Mouse (Mus musculus) forebrain, postnatal 0 days (tissue): ENCODE data around the gene Fam208b. TPM values are rescaled to one million over a fixed set of nuclear protein-coding genes. Genes with fewer than 3 reads are reported as not detected.
A peak's percentile ranks its signal among the peaks of the same experiment; 100 is the strongest.

Source experiments
- ATAC-seq: fragments of 200-750 bp; cut with Nextera tagmentation; 2 replicates; pipeline ENCODE4 v1.8.0; 2017; ENCODE audit warnings: mild to moderate bottlenecking, moderate library complexity
- DNase-seq: peaks from one replicate; pipeline ENCODE4 v3.0.0-alpha.2; 2015
- H3K27ac ChIP-seq: fragments of 300-500 bp; sonication (generic); 2 replicates; pipeline ENCODE4 v1.5.1; 2014; ENCODE audit warnings: low read depth, mild to moderate bottlenecking, antibody characterized with exemption, low read length, moderate library complexity, mixed read lengths
- H3K27me3 ChIP-seq: fragments of 300-500 bp; sonication (generic); 2 replicates; pipeline ENCODE4 v1.6.1; 2014; ENCODE audit warnings: mild to moderate bottlenecking, low read length, mixed read lengths; ENCODE audit not compliant: insufficient read depth
- H3K36me3 ChIP-seq: fragments of 300-500 bp; sonication (generic); 2 replicates; pipeline ENCODE4 v1.6.1; 2014; ENCODE audit warnings: mild to moderate bottlenecking, moderate library complexity; ENCODE audit not compliant: insufficient read depth
- H3K4me1 ChIP-seq: fragments of 300-500 bp; sonication (generic); 2 replicates; pipeline ENCODE4 v1.6.1; 2014; ENCODE audit warnings: antibody characterized with exemption; ENCODE audit not compliant: insufficient read depth
- H3K4me2 ChIP-seq: fragments of 300-500 bp; sonication (generic); 2 replicates; pipeline ENCODE4 v1.6.1; 2014; ENCODE audit warnings: low read depth, mild to moderate bottlenecking, moderate library complexity
- H3K4me3 ChIP-seq: fragments of 300-500 bp; sonication (generic); 2 replicates; pipeline ENCODE4 v1.5.1; 2014; ENCODE audit warnings: low read depth, low read length, mixed read lengths
- H3K9ac ChIP-seq: fragments of 300-500 bp; sonication (generic); 2 replicates; pipeline ENCODE4 v1.6.1; 2014; ENCODE audit warnings: mild to moderate bottlenecking
- H3K9me3 ChIP-seq: fragments of 300-500 bp; sonication (generic); 2 replicates; pipeline ENCODE4 v1.6.1; 2016; ENCODE audit warnings: low read length
- CTCF ChIP-seq: sonication (generic); IDR thresholded peaks from 2 replicates; pipeline ENCODE4 v1.5.1; 2016; ENCODE audit warnings: antibody characterized with exemption, control low read depth, low read depth
- WGBS: fragments of 180-500 bp; shearing (Covaris S2); extraction: QIAGEN DNeasy Blood & Tissue Kit; methylation state at CpG from one replicate; pipeline ENCODE4 v1.1.7; 2014; 5-methylcytosine and 5-hydroxymethylcytosine counted together
- polyA plus RNA-seq: library from polyadenylated mRNA; unstranded; fragments of >200 nt; fragmentation: Nextera tagmentation; extraction: Ambion mirVana; gene quantifications from 2 replicates; pipeline ENCODE4 v1.2.1, GENCODE M21; 2015
- total RNA-seq: library from RNA; depleted of rRNA; stranded (reverse); fragments of >200 nt; gene quantifications from 2 replicates; pipeline ENCODE4 v1.2.3, GENCODE M21; 2014; rRNA removed

Gene Fam208b
- total RNA-seq (45.6 and 54.2 TPM in 2 replicates), polyA plus RNA-seq (7.4 and 10.2 TPM in 2 replicates)

DNA sequence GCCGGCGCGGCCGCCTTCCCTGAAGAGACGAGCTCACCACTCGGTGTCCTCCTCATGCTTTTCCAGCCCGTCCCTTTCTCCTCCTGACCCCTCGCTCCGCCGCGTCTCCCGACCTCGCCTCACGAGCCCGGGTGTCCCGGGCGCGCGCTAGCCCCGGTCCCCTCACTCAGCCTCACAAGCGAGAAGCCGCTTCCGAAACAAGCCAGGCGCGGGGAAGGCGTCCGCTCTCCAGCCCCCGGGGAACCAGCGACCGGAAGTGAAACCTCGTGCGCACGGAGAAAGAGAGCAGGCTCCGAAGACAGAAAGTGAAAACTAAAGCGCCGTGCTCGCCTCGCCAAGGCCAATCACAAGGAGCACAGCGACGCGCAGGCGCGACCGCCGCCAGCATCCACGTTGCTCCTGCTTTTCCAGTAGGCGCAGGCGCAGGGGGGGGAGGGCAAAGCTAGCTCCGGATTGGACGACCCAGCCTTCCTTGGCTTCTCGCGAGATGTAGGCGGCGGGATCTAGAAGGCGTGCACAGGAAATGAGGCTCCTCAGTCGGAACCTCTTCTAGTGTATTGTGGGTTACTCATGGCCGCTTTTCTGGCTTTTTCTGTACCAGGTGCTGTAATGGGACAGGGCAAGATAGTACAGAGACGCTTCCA, at the start of gene Fam208b:
Fam208b (minus strand) TSS at position 314 of the 644 bp plus-strand sequence.
- Histone ChIP-seq H3K36me3 (no peaks in the 10 kb centered on the region), H3K27ac (peak within 1 kb of the TSS; percentile 90), H3K27me3 (no peaks in the 10 kb centered on the region), H3K9ac (peak within 1 kb of the TSS; percentile 79), H3K4me2 (peak within 1 kb of the TSS; percentile 63), H3K4me3 (peak within 1 kb of the TSS; percentile 66), H3K4me1 (0 out of 2 replicates have a peak, but pooled peaks cover 3% of the 10 kb centered on the region), H3K9me3 (no peaks in the 10 kb centered on the region)
- ATAC-seq (peak; percentile 99), DNase-seq (peak; percentile 99)
- no peak for TF ChIP-seq CTCF
- WGBS = under 1% methylated on average over 58 of the region's 58 CpGs

DNA sequence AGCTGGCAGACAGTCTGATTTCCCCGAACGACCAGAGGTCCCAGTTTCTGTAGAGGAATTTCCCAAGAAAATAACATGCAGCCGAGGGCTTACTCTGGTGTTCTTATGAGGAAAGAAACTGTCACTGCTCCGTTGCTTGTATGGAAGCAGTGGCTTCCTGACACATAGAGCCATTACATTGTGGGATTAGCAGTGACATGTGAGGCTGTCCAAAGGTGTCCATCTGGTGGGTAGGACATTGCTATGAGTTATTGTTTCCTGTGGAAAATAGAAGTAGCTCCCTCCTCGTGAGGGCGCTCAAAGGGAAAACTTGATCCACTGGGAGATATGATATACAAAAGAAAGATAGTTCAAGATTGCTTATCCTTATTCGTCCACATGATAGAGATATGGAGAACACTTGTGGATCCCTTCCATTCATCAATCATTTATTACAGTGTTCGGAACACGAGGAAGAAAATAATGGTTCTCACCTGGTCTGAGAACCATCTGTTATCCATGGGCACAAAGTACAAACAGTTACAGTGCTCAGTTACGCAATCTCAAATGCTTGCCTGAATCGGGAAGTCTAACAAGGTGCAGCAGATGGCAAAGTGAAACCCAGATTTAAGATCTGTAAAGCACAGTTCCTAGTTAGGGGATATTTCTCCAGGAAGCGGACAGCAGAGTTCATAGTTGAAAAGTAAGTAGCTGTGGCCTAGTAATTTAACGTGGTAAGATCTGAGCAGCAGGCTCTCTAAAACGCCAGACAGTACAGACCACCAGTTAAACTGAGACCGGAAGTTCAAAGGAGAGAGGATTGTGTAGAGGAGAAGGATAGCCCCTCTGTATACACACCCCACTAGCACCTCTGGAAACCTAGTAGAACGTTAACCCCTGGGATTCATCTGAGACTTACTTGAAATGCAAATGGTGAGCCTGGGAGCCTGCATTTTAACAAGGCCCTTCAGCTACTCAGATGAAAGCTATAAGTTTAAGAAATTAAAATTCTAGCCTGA, 48.6 kb upstream of the Fam208b start:
- TF ChIP-seq CTCF = no peak
- 83% methylated on average over 16 of the region's 16 CpGs for WGBS

DNA sequence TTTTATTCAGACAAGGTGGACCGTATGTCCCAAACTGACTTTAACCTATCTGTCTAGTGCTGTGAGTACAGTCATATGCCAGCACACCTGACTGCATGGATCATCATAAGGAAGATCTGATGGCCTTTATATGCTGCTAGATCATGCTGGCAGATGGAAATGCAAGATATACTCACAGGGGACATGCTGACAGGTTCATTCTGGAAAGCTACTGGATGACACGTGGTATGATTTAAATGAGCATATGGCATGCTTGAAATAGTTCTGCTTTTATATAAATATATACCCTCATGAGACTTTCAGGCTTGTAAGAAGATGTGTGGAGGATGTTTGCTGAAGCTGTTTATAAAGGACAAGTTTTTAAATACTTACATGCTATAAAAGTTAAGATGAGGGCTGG, 43.5 kb upstream of the Fam208b start:
- H3K4me1 ChIP-seq = no peaks in the 10 kb centered on the region
- H3K36me3 ChIP-seq = peaks cover 25% of the 10 kb centered on the region
- ATAC-seq (peak; percentile 79), DNase-seq (peak; percentile 34)
- H3K4me3 ChIP-seq = no peak overlapping the region
- H3K4me2 ChIP-seq = no peak overlapping the region
- no peaks in the 10 kb centered on the region for H3K27me3 ChIP-seq
- H3K9me3 ChIP-seq = no peaks in the 10 kb centered on the region
- WGBS = 76% methylated on average over 2 of the region's 2 CpGs
- no peak overlapping the region for H3K9ac ChIP-seq
- no peak overlapping the region for H3K27ac ChIP-seq
- TF ChIP-seq CTCF = no peak

More for the DNA sequence above, 48.6 kb upstream of the Fam208b start:
- no peaks in the 10 kb centered on the region for H3K36me3 ChIP-seq
- H3K27ac ChIP-seq = no peak overlapping the region
- H3K9me3 ChIP-seq = no peaks in the 10 kb centered on the region
- no peak for DNase-seq
- H3K4me2 ChIP-seq = no peak overlapping the region
- no peaks in the 10 kb centered on the region for H3K4me1 ChIP-seq
- H3K4me3 ChIP-seq = no peak overlapping the region
- no peak overlapping the region for H3K9ac ChIP-seq
- ATAC-seq = no peak
- no peaks in the 10 kb centered on the region for H3K27me3 ChIP-seq

DNA sequence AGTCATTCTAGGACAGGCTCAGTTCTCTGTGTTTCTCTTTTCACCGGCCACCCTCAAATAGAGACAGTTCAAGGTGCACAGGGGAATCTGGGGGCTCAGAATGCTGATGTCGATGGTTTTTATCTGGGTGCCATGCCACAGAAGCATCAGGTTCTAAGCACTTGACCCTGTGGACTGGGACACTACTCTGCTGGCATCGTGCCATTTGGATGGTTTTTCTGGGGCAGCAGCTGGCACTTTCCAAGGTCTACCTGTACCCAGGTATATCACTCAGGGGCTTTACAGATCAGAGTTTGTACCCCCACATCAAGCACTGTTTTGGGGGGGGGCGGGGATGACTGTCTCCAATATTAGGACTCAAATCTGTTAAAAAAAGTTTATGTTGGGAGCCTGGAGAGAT, 39.7 kb upstream of the Fam208b start:
- Histone ChIP-seq H3K27ac (no peak overlapping the region), H3K27me3 (no peaks in the 10 kb centered on the region), H3K4me2 (no peak overlapping the region), H3K4me1 (no peaks in the 10 kb centered on the region), H3K9me3 (no peaks in the 10 kb centered on the region), H3K36me3 (peaks cover 33% of the 10 kb centered on the region), H3K4me3 (no peak overlapping the region), H3K9ac (no peak overlapping the region)
- DNase-seq (no peak), ATAC-seq (no peak)
- TF ChIP-seq CTCF = no peak
- 98% methylated on average over 4 of the region's 4 CpGs for WGBS

DNA sequence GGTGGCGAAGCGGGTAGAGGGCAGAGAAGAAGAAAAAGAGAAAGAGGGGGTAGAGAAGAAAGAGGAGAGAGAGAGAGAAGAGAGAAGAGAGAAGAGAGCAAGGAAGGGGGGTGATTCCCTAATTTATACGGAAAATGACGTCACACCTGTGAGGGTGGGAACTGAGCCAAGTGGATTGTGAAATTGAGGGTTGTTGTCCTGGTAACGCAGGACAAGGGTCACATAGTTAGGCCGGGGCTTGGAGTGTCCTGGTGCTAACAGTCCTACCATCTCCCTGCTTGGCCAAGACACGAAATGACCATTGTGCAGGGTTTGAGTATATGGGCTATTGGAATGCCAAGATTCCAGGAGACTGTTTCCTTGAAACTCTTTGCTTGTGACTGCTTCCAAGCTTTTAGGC, 35.7 kb upstream of the Fam208b start:
- ATAC-seq = no peak
- WGBS = 80% methylated on average over 7 of the region's 7 CpGs
- no peak for DNase-seq
- Histone ChIP-seq H3K4me2 (no peak overlapping the region), H3K27ac (no peak overlapping the region), H3K4me3 (no peak overlapping the region), H3K27me3 (no peaks in the 10 kb centered on the region), H3K9ac (no peak overlapping the region), H3K36me3 (peaks cover 29% of the 10 kb centered on the region), H3K4me1 (no peaks in the 10 kb centered on the region), H3K9me3 (no peaks in the 10 kb centered on the region)
- no peak for TF ChIP-seq CTCF

DNA sequence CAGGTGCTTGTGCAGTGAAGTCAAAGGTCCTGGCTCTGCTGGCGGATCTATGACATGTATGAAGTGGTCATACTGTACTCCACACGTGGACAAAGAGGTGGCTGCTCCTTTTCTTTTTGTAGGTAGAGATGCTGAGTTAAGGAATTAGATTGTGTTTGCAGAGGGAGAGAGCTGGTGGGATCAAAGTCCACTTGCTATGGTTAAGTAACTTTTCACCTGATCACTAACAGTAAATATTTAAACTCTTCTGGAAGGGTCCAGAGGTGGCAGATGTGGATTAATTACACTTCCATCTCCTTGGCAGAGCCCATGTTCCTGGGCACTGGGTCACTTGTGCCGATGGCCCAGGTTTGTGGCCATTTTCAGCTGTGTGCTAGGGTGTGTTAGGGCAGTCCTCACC, 35.0 kb upstream of the Fam208b start:
- Histone ChIP-seq H3K9me3 (no peaks in the 10 kb centered on the region), H3K4me3 (no peak overlapping the region), H3K27me3 (no peaks in the 10 kb centered on the region), H3K36me3 (peaks cover 27% of the 10 kb centered on the region), H3K9ac (no peak overlapping the region), H3K27ac (no peak overlapping the region), H3K4me1 (no peaks in the 10 kb centered on the region), H3K4me2 (no peak overlapping the region)
- TF ChIP-seq CTCF = no peak
- ATAC-seq (no peak), DNase-seq (no peak)
- WGBS = 96% methylated on average over 3 of the region's 3 CpGs

DNA sequence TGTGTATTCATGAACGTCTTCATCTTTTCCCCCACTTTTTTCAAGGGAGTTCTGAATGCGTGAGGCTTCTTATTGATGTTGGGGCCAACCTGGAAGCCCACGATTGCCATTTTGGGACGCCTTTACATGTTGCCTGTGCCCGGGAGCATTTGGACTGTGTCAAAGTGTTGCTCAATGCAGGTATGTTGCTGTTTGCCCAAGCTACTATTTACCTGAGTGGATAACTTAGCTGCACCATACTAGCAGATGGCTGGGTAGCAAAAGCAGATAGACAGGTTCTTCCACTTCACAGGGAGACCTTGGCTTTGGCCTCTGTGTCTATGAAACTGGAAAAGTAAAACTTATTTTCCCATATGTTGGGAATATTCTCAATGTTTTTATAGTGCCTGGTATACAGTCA, 34.0 kb upstream of the Fam208b start:
- no peaks in the 10 kb centered on the region for H3K9me3 ChIP-seq
- WGBS = 96% methylated on average over 5 of the region's 5 CpGs
- TF ChIP-seq CTCF = no peak
- no peak overlapping the region for H3K4me2 ChIP-seq
- no peaks in the 10 kb centered on the region for H3K27me3 ChIP-seq
- H3K4me3 ChIP-seq = no peak overlapping the region
- H3K27ac ChIP-seq = no peak overlapping the region
- no peaks in the 10 kb centered on the region for H3K4me1 ChIP-seq
- DNase-seq (no peak), ATAC-seq (no peak)
- H3K36me3 ChIP-seq = peaks cover 18% of the 10 kb centered on the region
- no peak overlapping the region for H3K9ac ChIP-seq
